Mouse (Mus musculus) left cerebral cortex, postnatal 25 days (tissue): ENCODE measurements around the gene 4931414P19Rik. TPM values are rescaled to one million over a fixed set of nuclear protein-coding genes. Genes with fewer than 3 reads are reported as not detected.
A peak's percentile ranks its signal among the peaks of the same experiment; 100 is the strongest.

Experiments used
- DNase-seq, 2 experiments: peaks; one replicate each; pipeline ENCODE4 v3.0.0; 2022; ENCODE audit warnings: low spot score in 2 of 2, mixed read lengths in 1 of 2
- intact Hi-C: fragments of 180-260 bp; cut with DNase I; formaldehyde crosslinking; loops from one replicate; pipeline ENCODE4 v1.15.1; 2025
- microRNA-seq, 2 experiments: library from miRNA; unstranded; fragments of <30 nt; microRNA quantifications; one replicate each; pipeline ENCODE4 v1.2.0; 2022
- total RNA-seq, 2 experiments: library from RNA; stranded (reverse); gene quantifications; 2 replicates each; pipeline ENCODE4 v1.2.3; 2021

4931414P19Rik gene
- total RNA-seq, 2 experiments from 2014 or later = 8.9 to 10.4 TPM

- intact Hi-C loops = loop anchor here (1.0 to 5.0 kb wide), 4 partner anchors 68 to 507 kb away; partner anchors contain the start of gene Cdh24
- peak; percentile 64 to 73 for DNase-seq
Observed at GRCm38 (mm10) chr14:54568694-54569414, 36.9 kb downstream of the 4931414P19Rik start.

DNA sequence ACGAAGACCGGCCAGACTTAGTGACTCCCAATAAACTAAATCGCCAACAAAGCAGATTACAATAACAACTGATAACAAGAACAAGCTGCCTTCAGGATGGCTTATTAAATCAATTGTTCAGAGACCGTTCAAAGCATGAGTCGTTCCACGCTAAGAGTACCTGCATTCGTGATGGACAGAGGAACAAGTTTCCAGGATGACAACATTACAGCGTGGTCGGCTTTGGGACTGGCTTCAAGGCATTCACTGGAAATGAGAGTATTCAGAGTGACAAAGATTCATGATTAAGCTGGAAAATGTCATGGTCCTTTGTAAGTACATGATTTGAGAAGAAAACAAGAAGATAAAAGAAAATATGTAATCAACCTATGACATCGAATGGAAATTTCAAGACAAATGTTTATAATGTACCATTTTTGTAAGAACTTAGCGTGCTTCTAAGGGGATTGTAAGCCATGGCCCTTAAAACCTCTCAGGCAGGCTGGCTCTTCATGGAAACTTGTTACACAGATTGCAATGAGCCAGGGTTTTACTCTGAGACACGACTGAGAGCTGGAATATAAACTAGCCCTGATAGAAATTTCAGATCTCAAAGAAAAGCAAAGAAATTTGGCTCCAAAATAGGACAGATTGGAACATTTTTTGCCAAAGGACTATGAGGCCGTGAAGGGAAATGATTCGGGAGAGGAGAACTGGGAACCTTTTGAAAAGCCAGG is 45.1 kb downstream of the 4931414P19Rik start:
- intact Hi-C loops = no loop called here
- DNase-seq = no peak

DNA sequence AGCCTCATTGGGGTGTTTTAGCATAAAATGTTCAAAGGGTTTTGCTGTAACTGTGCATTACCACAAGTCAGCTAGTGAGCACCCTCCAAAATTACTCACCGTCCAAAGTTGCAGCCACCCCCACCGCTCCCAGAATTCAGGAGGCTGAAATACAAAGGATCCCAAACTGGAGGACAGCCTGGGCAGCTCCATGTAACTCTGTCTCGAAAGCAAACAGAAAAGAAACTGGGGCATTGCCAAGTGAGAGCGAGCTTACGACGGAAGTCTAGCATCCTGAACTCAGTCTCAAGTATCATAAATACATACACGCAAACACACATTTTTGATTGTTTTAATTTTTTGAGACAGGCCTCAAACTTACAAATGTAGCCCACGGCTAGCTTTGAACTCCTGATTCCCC is 48.5 kb downstream of the 4931414P19Rik start:
- DNase-seq = no peak
- intact Hi-C loops = no loop called here

GRCm38 (mm10) chr14:54553975-54554769 is 51.6 kb downstream of the 4931414P19Rik start, which contains the start of gene Haus4:
TSS of gene Haus4 (minus strand) at chr14:54554616.
- intact Hi-C loops = no loop called here
- DNase-seq = peak; percentile 54 to 69

- intact Hi-C loops = no loop called here
- no peak for DNase-seq
Observed at GRCm38 (mm10) chr14:54553454-54553974, 52.3 kb downstream of the 4931414P19Rik start.

DNA sequence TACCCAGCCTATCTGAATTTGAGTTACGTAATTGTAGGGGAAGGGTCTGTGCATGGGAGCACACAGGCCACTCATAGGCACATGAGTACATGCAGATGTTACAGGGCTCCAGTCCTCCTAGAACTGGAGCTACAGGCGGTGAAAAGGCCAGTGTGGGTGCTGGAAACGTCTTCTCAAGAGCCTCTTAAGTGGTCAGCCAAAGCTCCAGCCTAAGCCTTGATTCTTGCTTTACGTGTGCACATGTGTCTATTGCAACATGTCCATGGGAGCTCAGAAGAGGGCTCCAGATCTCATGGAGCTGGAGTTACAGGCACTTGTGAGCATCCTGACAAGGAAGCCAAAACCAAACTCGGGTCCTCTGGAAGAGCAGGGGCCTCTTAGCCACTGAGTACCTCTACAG is 61.1 kb downstream of the 4931414P19Rik start:
- no peak for DNase-seq
- intact Hi-C loops = no loop called here

- intact Hi-C loops = no loop called here
Observed at GRCm38 (mm10) chr14:54540771-54541170, 65.0 kb downstream of the 4931414P19Rik start.

DNA sequence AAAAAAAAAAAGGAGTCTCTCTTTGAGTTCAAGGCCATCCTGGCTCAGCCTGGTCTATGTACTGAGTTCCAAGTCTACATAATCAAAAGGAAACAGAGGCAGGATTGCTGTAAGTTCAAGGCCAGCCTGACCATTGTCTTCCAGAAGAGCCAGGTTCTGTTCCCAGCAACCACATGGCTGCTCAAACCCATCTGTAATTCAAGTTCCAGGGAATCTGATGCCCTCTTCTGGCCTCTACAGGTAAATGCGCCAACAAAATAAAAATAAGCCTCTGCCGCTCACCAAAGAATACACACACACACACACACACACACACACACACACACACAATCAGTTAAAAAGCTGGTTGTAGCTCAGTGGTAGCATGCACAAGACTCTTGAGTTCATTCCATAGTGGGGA is 67.2 kb downstream of the 4931414P19Rik start:
- intact Hi-C loops = no loop called here

More at GRCm38 (mm10) chr14:54540771-54541170, 65.0 kb downstream of the 4931414P19Rik start:
- no peak for DNase-seq

More for the DNA sequence above, 67.2 kb downstream of the 4931414P19Rik start:
- no peak for DNase-seq

Small RNAs within 50 kb of the gene (microRNA-seq; reads per million reads assigned to microRNA genes)
- gene Mir686 = 0 reads per million in 2 experiments
- 0.34 to 0.50 reads per million in 2 experiments for gene Mir6948

Other genes with a start within 250 kb of the 4931414P19Rik start
- 10 to 100 TPM; 52.4 to 57.2 TPM for gene Oxa1l, start 245.2 kb downstream of the 4931414P19Rik start, total RNA-seq
- 1 to 10 TPM; 1.7 to 2.8 TPM for gene Slc7a7, start 188.2 kb downstream of the 4931414P19Rik start, total RNA-seq
- 10 to 100 TPM; 89.1 to 94.2 TPM for gene Mrpl52, start 179.1 kb downstream of the 4931414P19Rik start, total RNA-seq
- 10 to 100 TPM in 1 of 2 experiments, 1 to 10 TPM in 1; 7.9 to 14.8 TPM for gene Mmp14, start 174.4 kb downstream of the 4931414P19Rik start, total RNA-seq
- gene Lrp10, start 141.9 kb downstream of the 4931414P19Rik start, total RNA-seq = 10 to 100 TPM; 20.6 to 26.9 TPM
- gene Rem2, start 129.9 kb downstream of the 4931414P19Rik start, total RNA-seq = 1 to 10 TPM; 3.5 to 6.6 TPM
- 10 to 100 TPM; 49.3 to 54.7 TPM for gene Prmt5, start 88.5 kb downstream of the 4931414P19Rik start, total RNA-seq
- gene Haus4, start 51.4 kb downstream of the 4931414P19Rik start, total RNA-seq = 1 to 10 TPM; 1.9 TPM
- gene Ajuba, start 28.4 kb downstream of the 4931414P19Rik start, total RNA-seq = 1 to 10 TPM; 1.6 to 2.1 TPM
- 100 to 1,000 TPM; 164 to 182 TPM for gene Psmb5, start 12.0 kb upstream of the 4931414P19Rik start, total RNA-seq
- gene Psmb11, start 15.4 kb upstream of the 4931414P19Rik start, total RNA-seq = under 1 TPM in 1 of 2 experiments, not detected in 1; 0.07 TPM
- gene Gm17606, start 35.0 kb upstream of the 4931414P19Rik start, total RNA-seq = not detected
- gene Cdh24, start 35.4 kb upstream of the 4931414P19Rik start, total RNA-seq = 10 to 100 TPM in 1 of 2 experiments, 1 to 10 TPM in 1; 8.0 to 11.1 TPM
- gene 1700123O20Rik, start 80.2 kb upstream of the 4931414P19Rik start, total RNA-seq = 10 to 100 TPM; 22.8 to 24.2 TPM
- 100 to 1,000 TPM; 180 to 192 TPM for gene Acin1, start 80.9 kb upstream of the 4931414P19Rik start, total RNA-seq
- gene Gm29776, start 92.8 kb upstream of the 4931414P19Rik start, total RNA-seq = under 1 TPM in 1 of 2 experiments, not detected in 1; 0.14 TPM
- not detected for gene Cebpe, start 106.2 kb upstream of the 4931414P19Rik start, total RNA-seq
- gene Slc7a8, start 176.0 kb upstream of the 4931414P19Rik start, total RNA-seq = 10 to 100 TPM; 53.9 to 60.2 TPM
- not detected for gene Rnf212b, start 208.1 kb upstream of the 4931414P19Rik start, total RNA-seq